Mouse (Mus musculus) hindbrain, embryonic 12.5 days (tissue): ENCODE measurements at regions not wholly inside any gene's neighbourhood (a gene's known extent, or its start where the extent isn't known, plus 50 kb on each side); places are given as distances from the start of the nearest gene placed in this dataset.

ENCODE experiments used
- ATAC-seq: fragments of 200-750 bp; cut with Nextera tagmentation; 2 replicates; pipeline ENCODE4 v1.8.0; 2017; ENCODE audit warnings: moderate TSS enrichment; ENCODE audit not compliant: low FRiP score
- H3K27ac ChIP-seq: fragments of 300-500 bp; sonication (generic); 2 replicates; pipeline ENCODE4 v1.5.1; 2016; ENCODE audit warnings: mild to moderate bottlenecking
- H3K27me3 ChIP-seq: fragments of 300-500 bp; sonication (generic); 2 replicates; pipeline ENCODE4 v1.6.1; 2016; ENCODE audit warnings: mild to moderate bottlenecking
- H3K36me3 ChIP-seq: fragments of 300-500 bp; sonication (generic); 2 replicates; pipeline ENCODE4 v1.6.1; 2016; ENCODE audit warnings: mild to moderate bottlenecking
- H3K4me1 ChIP-seq: fragments of 300-500 bp; sonication (generic); 2 replicates; pipeline ENCODE4 v1.6.1; 2016
- H3K4me2 ChIP-seq: fragments of 300-500 bp; sonication (generic); replicated peaks from 2 replicates; pipeline ENCODE4 v1.6.1; 2016; ENCODE audit warnings: mild to moderate bottlenecking
- H3K4me3 ChIP-seq: fragments of 300-500 bp; sonication (generic); 2 replicates; pipeline ENCODE4 v1.5.1; 2016; ENCODE audit warnings: mild to moderate bottlenecking
- H3K9ac ChIP-seq: fragments of 300-500 bp; sonication (generic); 2 replicates; pipeline ENCODE4 v1.6.1; 2016; ENCODE audit warnings: mild to moderate bottlenecking, moderate library complexity
- H3K9me3 ChIP-seq: fragments of 300-500 bp; sonication (generic); replicated peaks from 2 replicates; pipeline ENCODE4 v1.6.1; 2016; ENCODE audit warnings: mild to moderate bottlenecking
- WGBS: fragments of 180-500 bp; shearing (Covaris S2); methylation state at CpG from one replicate; pipeline ENCODE4 v1.1.7; 2016; 5-methylcytosine and 5-hydroxymethylcytosine counted together

- H3K4me3 ChIP-seq = no peak overlapping the region
- WGBS = 81% methylated on average over 5 of the region's 5 CpGs
- H3K27me3 ChIP-seq = no peaks in the 10 kb centered on the region
- H3K4me2 ChIP-seq = no peak overlapping the region
- no peaks in the 10 kb centered on the region for H3K36me3 ChIP-seq
- H3K9ac ChIP-seq = no peak overlapping the region
- H3K27ac ChIP-seq = no peak overlapping the region
- H3K9me3 ChIP-seq = no peaks in the 10 kb centered on the region
- H3K4me1 ChIP-seq = no peaks in the 10 kb centered on the region
- no peak for ATAC-seq
Measured at GRCm38 (mm10) chr16:76160879-76161278, 138.8 kb upstream of the Samsn1 start.

GRCm38 (mm10) chr16:76158585-76158984, 136.5 kb upstream of the Samsn1 start:
- WGBS = 96% methylated on average over 7 of the region's 7 CpGs
- Histone ChIP-seq H3K36me3 (no peaks in the 10 kb centered on the region), H3K27me3 (no peaks in the 10 kb centered on the region), H3K9me3 (no peaks in the 10 kb centered on the region), H3K4me2 (no peak overlapping the region), H3K4me1 (no peaks in the 10 kb centered on the region), H3K27ac (no peak overlapping the region), H3K4me3 (no peak overlapping the region), H3K9ac (no peak overlapping the region)
- no peak for ATAC-seq

- no peaks in the 10 kb centered on the region for H3K36me3 ChIP-seq
- WGBS = 77% methylated on average over 12 of the region's 12 CpGs
- no peak overlapping the region for H3K27ac ChIP-seq
- no peak for ATAC-seq
- no peak overlapping the region for H3K4me3 ChIP-seq
- no peaks in the 10 kb centered on the region for H3K4me1 ChIP-seq
- no peak overlapping the region for H3K9ac ChIP-seq
- no peaks in the 10 kb centered on the region for H3K9me3 ChIP-seq
- H3K4me2 ChIP-seq = no peak overlapping the region
- H3K27me3 ChIP-seq = no peaks in the 10 kb centered on the region
Measured at GRCm38 (mm10) chr16:76153766-76154525, 131.9 kb upstream of the Samsn1 start.

- no peak overlapping the region for H3K9ac ChIP-seq
- H3K4me2 ChIP-seq = no peak overlapping the region
- H3K36me3 ChIP-seq = no peaks in the 10 kb centered on the region
- no peak overlapping the region for H3K4me3 ChIP-seq
- ATAC-seq = no peak
- no peaks in the 10 kb centered on the region for H3K27me3 ChIP-seq
- 81% methylated on average over 5 of the region's 5 CpGs for WGBS
- no peak overlapping the region for H3K27ac ChIP-seq
- no peaks in the 10 kb centered on the region for H3K4me1 ChIP-seq
- H3K9me3 ChIP-seq = no peaks in the 10 kb centered on the region
Measured at GRCm38 (mm10) chr16:76149581-76149980, 127.5 kb upstream of the Samsn1 start.

- Histone ChIP-seq H3K9me3 (no peaks in the 10 kb centered on the region), H3K4me3 (no peak overlapping the region), H3K4me1 (no peaks in the 10 kb centered on the region), H3K9ac (no peak overlapping the region), H3K27me3 (no peaks in the 10 kb centered on the region), H3K36me3 (no peaks in the 10 kb centered on the region), H3K4me2 (no peak overlapping the region), H3K27ac (no peak overlapping the region)
- ATAC-seq = no peak
- WGBS = 92% methylated on average over 2 of the region's 2 CpGs
Measured at GRCm38 (mm10) chr16:76133892-76134291, 111.8 kb upstream of the Samsn1 start.

GRCm38 (mm10) chr16:76130486-76130885, 108.4 kb upstream of the Samsn1 start:
- no peak for ATAC-seq
- WGBS = 86% methylated on average over 9 of the region's 9 CpGs
- no peak overlapping the region for H3K27ac ChIP-seq

GRCm38 (mm10) chr16:76129982-76130381, 107.9 kb upstream of the Samsn1 start:
- Histone ChIP-seq H3K9ac (no peak overlapping the region), H3K27ac (no peak overlapping the region), H3K4me1 (no peaks in the 10 kb centered on the region), H3K4me2 (no peak overlapping the region), H3K4me3 (no peak overlapping the region), H3K9me3 (no peaks in the 10 kb centered on the region), H3K27me3 (no peaks in the 10 kb centered on the region), H3K36me3 (no peaks in the 10 kb centered on the region)
- WGBS = 85% methylated on average over 2 of the region's 2 CpGs
- ATAC-seq = no peak

More at GRCm38 (mm10) chr16:76130486-76130885, 108.4 kb upstream of the Samsn1 start:
- H3K27me3 ChIP-seq = no peaks in the 10 kb centered on the region
- H3K4me2 ChIP-seq = no peak overlapping the region
- H3K4me1 ChIP-seq = no peaks in the 10 kb centered on the region
- H3K4me3 ChIP-seq = no peak overlapping the region
- no peaks in the 10 kb centered on the region for H3K36me3 ChIP-seq
- no peak overlapping the region for H3K9ac ChIP-seq
- no peaks in the 10 kb centered on the region for H3K9me3 ChIP-seq

- H3K4me2 ChIP-seq = no peak overlapping the region
- no peaks in the 10 kb centered on the region for H3K9me3 ChIP-seq
- H3K36me3 ChIP-seq = no peaks in the 10 kb centered on the region
- H3K27me3 ChIP-seq = no peaks in the 10 kb centered on the region
- H3K4me3 ChIP-seq = no peak overlapping the region
- H3K4me1 ChIP-seq = peaks cover 6% of the 10 kb centered on the region; the same call in 1 of the 2 replicates
- no peak overlapping the region for H3K9ac ChIP-seq
- H3K27ac ChIP-seq = no peak overlapping the region
- ATAC-seq = peak; percentile 76
- WGBS = 50% methylated on average over 5 of the region's 5 CpGs
Measured at GRCm38 (mm10) chr16:76123021-76123384, 100.9 kb upstream of the Samsn1 start.

GRCm38 (mm10) chr16:76122172-76123020, 100.3 kb upstream of the Samsn1 start:
- no peak overlapping the region for H3K4me2 ChIP-seq
- no peaks in the 10 kb centered on the region for H3K27me3 ChIP-seq
- H3K36me3 ChIP-seq = no peaks in the 10 kb centered on the region
- H3K9me3 ChIP-seq = no peaks in the 10 kb centered on the region
- H3K9ac ChIP-seq = no peak overlapping the region
- 75% methylated on average over 9 of the region's 9 CpGs for WGBS
- ATAC-seq = no peak
- no peak overlapping the region for H3K27ac ChIP-seq
- peaks cover 6% of the 10 kb centered on the region; the same call in 1 of the 2 replicates for H3K4me1 ChIP-seq
- no peak overlapping the region for H3K4me3 ChIP-seq

DNA sequence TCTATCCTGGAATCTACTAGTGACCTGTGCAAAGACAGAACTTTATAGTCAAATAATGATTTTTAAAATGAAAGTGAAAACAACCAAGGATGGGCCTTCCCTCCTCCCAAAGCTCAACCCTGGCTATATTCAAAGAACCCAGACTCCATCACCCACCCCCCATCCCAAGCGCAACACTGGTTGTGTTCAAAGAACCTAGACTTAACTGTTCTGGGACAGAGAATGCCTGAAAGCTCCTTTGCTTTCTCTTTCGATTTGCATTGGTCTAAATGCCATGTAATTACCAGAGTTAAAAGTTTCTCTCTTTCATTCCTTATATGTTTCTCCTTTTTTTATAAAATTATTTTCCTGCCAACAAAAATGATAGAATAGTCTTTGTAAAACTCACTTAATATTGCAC, 98.6 kb upstream of the Samsn1 start:
- H3K27me3 ChIP-seq = no peaks in the 10 kb centered on the region
- H3K36me3 ChIP-seq = no peaks in the 10 kb centered on the region
- no peak overlapping the region for H3K27ac ChIP-seq
- H3K4me2 ChIP-seq = no peak overlapping the region
- no peak overlapping the region for H3K4me3 ChIP-seq
- no peak for ATAC-seq
- H3K4me1 ChIP-seq = peaks cover 6% of the 10 kb centered on the region; the same call in 1 of the 2 replicates
- H3K9me3 ChIP-seq = no peaks in the 10 kb centered on the region
- no peak overlapping the region for H3K9ac ChIP-seq
- 100% methylated on average over 2 of the region's 2 CpGs for WGBS

GRCm38 (mm10) chr16:76110383-76110782, 88.3 kb upstream of the Samsn1 start:
- Histone ChIP-seq H3K27me3 (no peaks in the 10 kb centered on the region), H3K27ac (no peak overlapping the region), H3K9me3 (no peaks in the 10 kb centered on the region), H3K36me3 (no peaks in the 10 kb centered on the region), H3K4me3 (no peak overlapping the region), H3K4me2 (no peak overlapping the region), H3K4me1 (no peaks in the 10 kb centered on the region), H3K9ac (no peak overlapping the region)
- ATAC-seq = no peak
- 96% methylated on average over 3 of the region's 3 CpGs for WGBS

- 95% methylated on average over 2 of the region's 2 CpGs for whole genome bisulfite sequencing
- Histone ChIP-seq H3K36me3 (no peaks in the 10 kb centered on the region), H3K9ac (no peak overlapping the region), H3K27ac (no peak overlapping the region), H3K9me3 (no peaks in the 10 kb centered on the region), H3K27me3 (no peaks in the 10 kb centered on the region), H3K4me1 (no peaks in the 10 kb centered on the region), H3K4me2 (no peak overlapping the region), H3K4me3 (no peak overlapping the region)
- no peak for ATAC-seq
Measured at GRCm38 (mm10) chr16:76108464-76108863, 86.4 kb upstream of the Samsn1 start.
